Comparison of ENCODE assay signal across 8 mouse cellular contexts in the genomic region with DNA sequence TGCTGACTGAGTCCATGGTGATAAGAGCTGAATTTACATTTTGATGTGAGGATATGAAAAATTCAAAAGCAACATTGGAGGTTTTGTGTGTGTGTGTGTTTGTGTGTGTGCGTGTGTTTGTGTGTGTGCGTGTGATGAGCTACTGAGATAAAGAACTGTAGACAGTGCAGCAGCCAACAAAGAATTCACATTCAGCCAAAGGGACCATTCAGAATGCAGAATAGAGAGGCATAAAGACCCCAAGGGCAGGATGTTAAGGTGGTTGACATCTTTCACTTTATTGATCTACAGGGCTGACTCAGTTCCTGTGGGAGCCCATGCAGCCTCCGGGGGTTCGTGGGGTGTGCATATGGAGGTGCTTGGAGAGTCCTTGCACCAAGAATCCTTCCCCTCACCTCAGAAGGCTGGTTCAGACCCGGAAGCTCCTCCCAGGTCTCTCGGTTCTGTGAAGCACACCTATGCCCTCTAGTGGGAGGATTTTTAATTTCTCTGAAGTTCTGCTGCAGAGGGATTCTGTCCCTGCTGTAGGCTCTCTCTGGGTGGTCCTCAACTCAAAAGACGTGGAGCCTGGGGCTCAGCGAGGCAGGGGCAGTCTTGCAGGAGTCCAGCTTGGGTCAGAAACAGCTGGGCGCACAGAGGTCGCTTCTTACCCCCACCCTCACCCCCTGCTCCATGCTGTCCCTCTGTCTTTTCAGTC.
DNase-seq lines count a peak whose midpoint lies in the region; ATAC-seq and TF ChIP-seq lines count a peak whose summit lies in the region.
"Not testable (repeated sequence)": the region's sequence is repeated elsewhere in the genome, so short reads cannot be mapped to it uniquely, and the experiment has no call there.

No protein-coding gene starts in this region.

- TF ChIP-seq EP300 in stomach, postnatal 0 days (optimal IDR thresholded peaks at IDR 0.05), result not testable (repeated sequence)

- not testable (repeated sequence) for H3K9me3 ChIP-seq in hindbrain, postnatal 0 days (ENCODE audit: low read length); lung, embryonic 14.5 days (ENCODE audit: low read depth, low read length); midbrain, embryonic 16.5 days (replicated peaks; ENCODE audit: control insufficient read depth, low read length, poor library complexity, severe bottlenecking); stomach, postnatal 0 days (ENCODE audit: control insufficient read depth, low read length)

- TF ChIP-seq CTCF in gastrocnemius, adult 2 months (IDR thresholded peaks at IDR 0.05), result 0 out of 2 replicates have a peak, but pooled peaks have one; percentile 1
- peak; percentile 35; the same call in 1 of the 2 replicates for TF ChIP-seq CTCF in hindbrain, postnatal 0 days (IDR thresholded peaks at IDR 0.05; ENCODE audit: low read depth)
- TF ChIP-seq CTCF in lung, embryonic 14.5 days (IDR thresholded peaks at IDR 0.05; ENCODE audit: low read depth), result peak; percentile 23; the same call in 1 of the 2 replicates
- TF ChIP-seq CTCF in stomach, postnatal 0 days (IDR thresholded peaks at IDR 0.05; ENCODE audit: low read depth), result peak; percentile 41; the same call in 1 of the 2 replicates

- not testable (repeated sequence) for H3K4me1 ChIP-seq in hindbrain, postnatal 0 days (ENCODE audit: insufficient read depth, low read length); lung, embryonic 14.5 days (ENCODE audit: insufficient read depth); midbrain, embryonic 16.5 days (ENCODE audit: control insufficient read depth, insufficient read depth, low read length); stomach, postnatal 0 days (replicated peaks; ENCODE audit: control insufficient read depth, insufficient read depth)

- H3K27me3 ChIP-seq in hindbrain, postnatal 0 days (ENCODE audit: insufficient read depth, low read length); lung, embryonic 14.5 days (ENCODE audit: insufficient read depth, low read length); midbrain, embryonic 16.5 days (ENCODE audit: control insufficient read depth, insufficient read depth, low read depth, low read length); stomach, postnatal 0 days (ENCODE audit: control insufficient read depth, insufficient read depth, low read length): not testable (repeated sequence)

- H3K4me2 ChIP-seq in hindbrain, postnatal 0 days (ENCODE audit: low read depth, low read length); lung, embryonic 14.5 days; stomach, postnatal 0 days (replicated peaks; ENCODE audit: low read depth): not testable (repeated sequence)
- H3K4me2 ChIP-seq in midbrain, embryonic 16.5 days (ENCODE audit: low read length), result peak overlapping the region; percentile 31

- intact Hi-C loops in gastrocnemius, adult 2 months (cut with DNase I), result loop anchor here (2.0 to 10.0 kb wide), 2 partner anchors 159 to 269 kb away; no protein-coding TSS in a partner anchor

- not testable (repeated sequence) for H3K27ac ChIP-seq in gastrocnemius, adult 2 months; hindbrain, postnatal 0 days; lung, embryonic 14.5 days (ENCODE audit: low read depth); midbrain, embryonic 16.5 days (ENCODE audit: low read length); stomach, postnatal 0 days (replicated peaks)

- peak; percentile 80 for ATAC-seq in hindbrain, postnatal 0 days
- peak; percentile 80 for ATAC-seq in lung, embryonic 14.5 days (ENCODE audit: insufficient read depth)
- ATAC-seq in midbrain, embryonic 16.5 days, result peak; percentile 86
- ATAC-seq in stomach, postnatal 0 days (ENCODE audit: low FRiP score, low TSS enrichment), result peak; percentile 77

- peak; percentile 11 for DNase-seq in CD4-positive, CD25-positive, alpha-beta regulatory T cell, adult 2 months (ENCODE audit: low read depth, low spot score)
- peak; percentile 10 for DNase-seq in embryo, embryonic 10.5 days (ENCODE audit: low spot score)
- not testable (repeated sequence) for DNase-seq in gastrocnemius, adult 2 months; hindbrain, postnatal 0 days (ENCODE audit: low spot score); lung, embryonic 14.5 days; stomach, postnatal 0 days (ENCODE audit: low spot score)
- peak; percentile 11 for DNase-seq in kidney, postnatal 10 days

- not testable (repeated sequence) for H3K36me3 ChIP-seq in hindbrain, postnatal 0 days (ENCODE audit: insufficient read depth, low read length); lung, embryonic 14.5 days (ENCODE audit: insufficient read depth); midbrain, embryonic 16.5 days (ENCODE audit: control insufficient read depth, insufficient read depth, low read length); stomach, postnatal 0 days (ENCODE audit: control insufficient read depth, insufficient read depth, low read length)

- not testable (repeated sequence) for H3K4me3 ChIP-seq in gastrocnemius, adult 2 months; hindbrain, postnatal 0 days (ENCODE audit: low read length); lung, embryonic 14.5 days (ENCODE audit: low read depth, low read length); midbrain, embryonic 16.5 days (ENCODE audit: low read depth, low read length); stomach, postnatal 0 days (ENCODE audit: low read depth, low read length)

- 26% methylated on average over 8 of the region's 10 CpGs for WGBS in hindbrain, postnatal 0 days
- 28% methylated on average over 8 of the region's 10 CpGs for WGBS in lung, embryonic 14.5 days
- WGBS in midbrain, embryonic 16.5 days, result 38% methylated on average over 6 of the region's 10 CpGs
- WGBS in stomach, postnatal 0 days, result 38% methylated on average over 8 of the region's 10 CpGs

- not testable (repeated sequence) for H3K9ac ChIP-seq in hindbrain, postnatal 0 days (replicated peaks; ENCODE audit: low read length); lung, embryonic 14.5 days; midbrain, embryonic 16.5 days (ENCODE audit: low read depth, low read length); stomach, postnatal 0 days (ENCODE audit: low read length)
